In genomic region chr16:33833781-33834482, GRCm38 (mm10) we compare ENCODE assay signal across 8 mouse cellular contexts. TPM values are rescaled to one million over a fixed set of nuclear protein-coding genes. Genes with fewer than 3 reads are reported as not detected.
DNase-seq lines count a peak whose midpoint lies in the region; ATAC-seq and TF ChIP-seq lines count a peak whose summit lies in the region.

No protein-coding gene starts in this region.

- H3K27me3 ChIP-seq in kidney, adult 2 months (replicated peaks; ENCODE audit: control insufficient read depth, insufficient read depth, low read length): no peaks in the 10 kb centered on the region
- H3K27me3 ChIP-seq in neural tube, embryonic 14.5 days (ENCODE audit: control insufficient read depth, insufficient read depth, low read length): peaks cover 18% of the 10 kb centered on the region

- no peak for ATAC-seq in neural tube, embryonic 14.5 days (ENCODE audit: low read depth)

- no peak for TF ChIP-seq POLR2A in kidney, adult 2 months (IDR thresholded peaks at IDR 0.05; ENCODE audit: low read depth, low read length)
- no peak for TF ChIP-seq POLR2A in lung, adult 2 months (IDR thresholded peaks at IDR 0.05; ENCODE audit: borderline replicate concordance, extremely low read depth, low read depth, low read length)

- H3K36me3 ChIP-seq in kidney, adult 2 months (ENCODE audit: control insufficient read depth, insufficient read depth, low read length): no peaks in the 10 kb centered on the region
- no peaks in the 10 kb centered on the region for H3K36me3 ChIP-seq in neural tube, embryonic 14.5 days (ENCODE audit: control insufficient read depth, insufficient read depth, low read length)

- peaks cover 23% of the 10 kb centered on the region for H3K4me1 ChIP-seq in kidney, adult 2 months (ENCODE audit: control insufficient read depth, insufficient read depth, low read length)
- peaks cover 10% of the 10 kb centered on the region for H3K4me1 ChIP-seq in lung, adult 2 months (ENCODE audit: control insufficient read depth, insufficient read depth, low read length)
- H3K4me1 ChIP-seq in neural tube, embryonic 14.5 days (ENCODE audit: control insufficient read depth, insufficient read depth, low read length): peaks cover 27% of the 10 kb centered on the region; the same call in 1 of the 2 replicates

- H3K4me2 ChIP-seq in neural tube, embryonic 14.5 days (ENCODE audit: low read depth, low read length): peak overlapping the region; percentile 38; the same call in 1 of the 2 replicates

- no peaks in the 10 kb centered on the region for H3K9me3 ChIP-seq in neural tube, embryonic 14.5 days (ENCODE audit: control insufficient read depth, low read length)

- peak; percentile 30 for TF ChIP-seq CTCF in layer of hippocampus, adult 2 months (conservative IDR thresholded peaks at IDR 0.05)
- peak; percentile 41 for TF ChIP-seq CTCF in kidney, adult 2 months (conservative IDR thresholded peaks at IDR 0.05; ENCODE audit: insufficient read depth, insufficient read length, low read depth, low read length)
- no peak for TF ChIP-seq CTCF in lung, adult 2 months (IDR thresholded peaks at IDR 0.05; ENCODE audit: insufficient read depth, low read length)

- 15% methylated on average over 25 of the region's 25 CpGs for WGBS in kidney, adult 2 months
- 15% methylated on average over 25 of the region's 25 CpGs for WGBS in lung, adult 2 months
- WGBS in neural tube, embryonic 14.5 days: 3% methylated on average over 25 of the region's 25 CpGs

- peak overlapping the region; percentile 84 for H3K27ac ChIP-seq in layer of hippocampus, adult 2 months
- peak overlapping the region; percentile 55 for H3K27ac ChIP-seq in kidney, adult 2 months (ENCODE audit: insufficient read depth, low read depth, low read length)
- H3K27ac ChIP-seq in neural tube, embryonic 14.5 days (ENCODE audit: low read depth, low read length): peak overlapping the region; percentile 28; the same call in 1 of the 2 replicates

- H3K9ac ChIP-seq in neural tube, embryonic 14.5 days (replicated peaks; ENCODE audit: low read depth, low read length): peak overlapping the region; percentile 39; the same call in 1 of the 2 replicates

- H3K4me3 ChIP-seq in layer of hippocampus, adult 2 months: peak overlapping the region; percentile 35
- H3K4me3 ChIP-seq in kidney, adult 2 months (ENCODE audit: insufficient read depth, low read depth, low read length): 0 out of 2 replicates have a peak overlapping the region, but pooled peaks have one; percentile 7
- no peak overlapping the region for H3K4me3 ChIP-seq in lung, adult 2 months (replicated peaks; ENCODE audit: extremely low read depth, low read depth, low read length)
- H3K4me3 ChIP-seq in neural tube, embryonic 14.5 days (ENCODE audit: low read depth, low read length): no peak overlapping the region

- DNase-seq in layer of hippocampus, adult 2 months (ENCODE audit: low spot score in 2 of 2): peak in 1 of 2 experiments; percentile 46
- DNase-seq in layer of hippocampus, adult 9-10 months (ENCODE audit: low spot score): no peak
- DNase-seq in embryo, embryonic 10.5 days (ENCODE audit: low spot score): peak; percentile 81
- peak; percentile 60 to 61 for DNase-seq in heart, adult 9 months (ENCODE audit: low spot score in 2 of 2)
- peak; percentile 81 for DNase-seq in kidney, adult 2 months
- peak; percentile 40 for DNase-seq in lung, adult 2 months
- DNase-seq in frontal cortex, adult 2 months (ENCODE audit: extremely low spot score in 1 of 2, low spot score in 1 of 2): no peak

RNA-seq across cellular contexts. Expression of gene Itgb5, which starts 4.5 kb away (rescaled TPM):
- 10 to 100 TPM; 40.2 to 40.5 TPM for total RNA-seq in layer of hippocampus, adult 2 months (2021)
- polyA plus RNA-seq in kidney, adult 2 months (2012; rRNA removed): 145 TPM in 2 replicates
- polyA plus RNA-seq in lung, adult 2 months (2012; rRNA removed): 114 and 144 TPM in 2 replicates
- 13.8 and 22.0 TPM in 2 replicates for polyA plus RNA-seq in neural tube, embryonic 14.5 days (2014; fragmentation: Nextera tagmentation; extraction: Ambion mirVana)
- polyA plus RNA-seq in frontal cortex, adult 2 months (2012; rRNA removed): 36.6 and 42.4 TPM in 2 replicates

RNA-seq across cellular contexts. Expression of gene Muc13, which starts 40.1 kb away (rescaled TPM):
- not detected for total RNA-seq in layer of hippocampus, adult 2 months (2021)
- polyA plus RNA-seq in kidney, adult 2 months (2012; rRNA removed): 0.10 and 0.11 TPM in 2 replicates
- polyA plus RNA-seq in lung, adult 2 months (2012; rRNA removed): 0.25 and 5.1 TPM in 2 replicates
- 0.07 TPM in 1 of 2 replicates, not detected in the other for polyA plus RNA-seq in neural tube, embryonic 14.5 days (2014; fragmentation: Nextera tagmentation; extraction: Ambion mirVana)
- 0.06 and 0.08 TPM in 2 replicates for polyA plus RNA-seq in frontal cortex, adult 2 months (2012; rRNA removed)

Comparison
In these comparisons a context has a peak if more than half of its experiments do, and no peak if none do; other contexts are left out.
1. DNase-seq: peak in embryo, embryonic 10.5 days (single experiment), heart, adult 9 months (2 of 2), kidney, adult 2 months (single experiment) and lung, adult 2 months (single experiment); none in layer of hippocampus, adult 9-10 months (single experiment) and frontal cortex, adult 2 months (0 of 2).
2. H3K27ac ChIP-seq: peak in every context shown above with its lines; median percentile 84 in layer of hippocampus, adult 2 months; 55 in kidney, adult 2 months; 28 in neural tube, embryonic 14.5 days.
3. H3K4me3 ChIP-seq: peak in layer of hippocampus, adult 2 months (single experiment) and kidney, adult 2 months (single experiment); none in lung, adult 2 months (single experiment) and neural tube, embryonic 14.5 days (single experiment).